Mouse (Mus musculus) heart, embryonic 15.5 days (tissue): Measurements from ENCODE around the gene Smagp. TPM values are rescaled to one million over a fixed set of nuclear protein-coding genes. Genes with fewer than 3 reads are reported as not detected.
A peak's percentile ranks its signal among the peaks of the same experiment; 100 is the strongest.

Experiments
- ATAC-seq: fragments of 200-750 bp; cut with Nextera tagmentation; replicated peaks from 2 replicates; pipeline ENCODE4 v1.8.0; 2017; ENCODE audit warnings: low read depth, moderate TSS enrichment; ENCODE audit not compliant: insufficient number of reproducible peaks, insufficient read depth, low FRiP score
- H3K27ac ChIP-seq: fragments of 300-500 bp; sonication (generic); 2 replicates; pipeline ENCODE4 v1.5.1; 2015; ENCODE audit warnings: mild to moderate bottlenecking, inconsistent platforms
- H3K27me3 ChIP-seq: fragments of 300-500 bp; sonication (generic); 2 replicates; pipeline ENCODE4 v1.6.1; 2015; ENCODE audit warnings: inconsistent platforms
- H3K36me3 ChIP-seq: fragments of 300-500 bp; sonication (generic); 2 replicates; pipeline ENCODE4 v1.6.1; 2015; ENCODE audit warnings: mild to moderate bottlenecking, inconsistent platforms
- H3K4me1 ChIP-seq: fragments of 300-500 bp; sonication (generic); replicated peaks from 2 replicates; pipeline ENCODE4 v1.6.1; 2015; ENCODE audit warnings: inconsistent platforms
- H3K4me2 ChIP-seq: fragments of 300-500 bp; sonication (generic); 2 replicates; pipeline ENCODE4 v1.6.1; 2015; ENCODE audit warnings: inconsistent platforms, mild to moderate bottlenecking, moderate library complexity
- H3K4me3 ChIP-seq: fragments of 300-500 bp; sonication (generic); 2 replicates; pipeline ENCODE4 v1.5.1; 2015; ENCODE audit warnings: mild to moderate bottlenecking, inconsistent platforms
- H3K9ac ChIP-seq: fragments of 300-500 bp; sonication (generic); 2 replicates; pipeline ENCODE4 v1.6.1; 2015; ENCODE audit warnings: mild to moderate bottlenecking, inconsistent platforms
- H3K9me3 ChIP-seq: fragments of 300-500 bp; sonication (generic); replicated peaks from 2 replicates; pipeline ENCODE4 v1.6.1; 2016; ENCODE audit warnings: inconsistent platforms
- WGBS: fragments of 180-500 bp; shearing (Covaris S2); methylation state at CpG from one replicate; pipeline ENCODE4 v1.1.7; 2015; ENCODE audit warnings: mixed read lengths; 5-methylcytosine and 5-hydroxymethylcytosine counted together
- polyA plus RNA-seq: library from polyadenylated mRNA; unstranded; fragments of >200 nt; fragmentation: Nextera tagmentation; extraction: Ambion mirVana; gene quantifications from 2 replicates; pipeline ENCODE4 v1.2.1, GENCODE M21; 2015

The Smagp gene
- polyA plus RNA-seq, 1 experiment from 2014 or later = 15.3 TPM

DNA sequence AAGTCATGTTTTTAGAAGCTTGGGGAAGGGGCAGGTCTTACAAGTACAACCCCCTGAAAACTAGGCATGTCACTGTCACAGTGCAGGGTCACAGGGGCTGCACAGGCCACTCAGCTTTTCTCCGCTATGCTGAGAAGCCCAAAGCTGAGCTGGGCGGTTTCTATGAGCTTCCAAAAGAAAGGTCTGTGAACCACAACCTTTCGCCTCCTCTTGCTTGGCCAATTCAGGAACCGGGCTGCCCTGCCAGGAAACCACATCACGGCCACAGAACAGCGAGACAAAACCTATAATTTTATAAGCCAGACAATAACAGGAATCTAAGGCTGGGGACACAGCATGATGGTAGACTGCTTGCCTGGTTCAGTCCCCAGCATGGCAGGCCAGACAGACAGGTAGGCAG is 48.4 kb downstream of the Smagp start:
- Histone ChIP-seq H3K9me3 (no peaks in the 10 kb centered on the region), H3K4me3 (no peak overlapping the region), H3K9ac (no peak overlapping the region), H3K27me3 (no peaks in the 10 kb centered on the region), H3K36me3 (peaks cover 12% of the 10 kb centered on the region), H3K4me1 (no peaks in the 10 kb centered on the region), H3K4me2 (no peak overlapping the region), H3K27ac (no peak overlapping the region)
- no peak for ATAC-seq
- WGBS = 86% methylated on average over 6 of the region's 6 CpGs

DNA sequence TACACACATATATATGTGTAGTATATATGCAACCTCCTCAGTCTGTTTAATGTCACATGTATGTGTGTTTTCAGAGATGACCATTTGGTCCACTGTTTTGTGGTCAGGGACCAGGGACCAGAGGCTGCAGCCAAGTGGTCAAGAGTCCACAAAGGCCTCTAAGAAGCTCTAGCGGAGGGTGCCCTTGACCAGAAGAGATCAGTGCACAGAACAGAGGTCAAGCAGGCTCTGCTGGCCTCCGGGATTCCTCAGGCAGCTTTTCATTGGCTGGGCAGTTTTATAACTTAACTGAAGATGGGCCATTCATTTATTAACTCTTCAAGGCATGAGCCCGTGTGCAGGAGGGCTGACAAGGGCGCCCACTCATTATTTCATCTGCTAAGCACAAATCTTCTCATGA is 49.6 kb downstream of the Smagp start:
- 85% methylated on average over 4 of the region's 4 CpGs for WGBS
- no peak for ATAC-seq
- Histone ChIP-seq H3K4me2 (no peak overlapping the region), H3K4me1 (no peaks in the 10 kb centered on the region), H3K27me3 (no peaks in the 10 kb centered on the region), H3K4me3 (no peak overlapping the region), H3K36me3 (peaks cover 12% of the 10 kb centered on the region), H3K9me3 (no peaks in the 10 kb centered on the region), H3K9ac (no peak overlapping the region), H3K27ac (no peak overlapping the region)

DNA sequence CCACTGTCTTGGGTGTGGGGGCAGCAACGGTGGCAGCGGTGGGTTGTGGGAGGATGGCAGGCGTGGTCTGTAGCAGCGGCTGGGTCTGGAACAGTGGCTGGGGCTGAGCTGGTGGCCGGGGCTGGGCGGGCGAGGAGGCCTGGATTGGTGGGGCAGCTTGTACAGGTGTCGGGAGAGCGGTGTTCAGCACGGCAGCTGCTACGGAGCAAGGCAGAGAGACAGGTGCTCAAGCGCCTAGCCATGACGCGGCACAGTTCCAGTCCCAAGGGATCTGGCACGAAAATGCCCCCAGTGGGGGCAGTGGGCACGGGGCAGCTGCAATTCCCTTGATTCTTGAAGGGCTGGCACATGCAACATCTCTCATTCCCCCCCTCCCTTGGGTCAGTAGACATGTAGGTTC is 50.8 kb downstream of the Smagp start:
- Histone ChIP-seq H3K4me1 (no peaks in the 10 kb centered on the region), H3K27ac (no peak overlapping the region), H3K4me2 (no peak overlapping the region), H3K36me3 (peaks cover 12% of the 10 kb centered on the region), H3K4me3 (no peak overlapping the region), H3K9me3 (no peaks in the 10 kb centered on the region), H3K27me3 (no peaks in the 10 kb centered on the region), H3K9ac (no peak overlapping the region)
- 91% methylated on average over 16 of the region's 16 CpGs for WGBS
- ATAC-seq = no peak

DNA sequence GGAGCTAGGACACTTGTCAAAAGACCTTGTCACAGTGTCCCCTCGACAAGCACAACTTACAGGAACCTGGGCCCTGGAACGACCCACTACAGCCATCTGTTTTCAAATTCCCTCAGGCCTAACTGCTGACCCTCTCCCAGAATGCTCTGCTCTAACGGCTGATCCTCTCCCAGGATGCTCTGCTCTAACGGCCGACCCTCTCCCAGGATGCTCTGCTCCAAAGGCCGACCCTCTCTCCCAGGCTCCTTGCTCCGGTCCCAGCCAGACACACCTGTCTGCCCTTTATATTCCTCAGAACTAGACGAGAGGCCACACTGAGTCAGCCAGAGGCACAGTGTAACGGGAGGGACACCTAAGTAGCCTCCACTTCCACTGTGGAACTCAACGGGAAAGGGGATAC is 56.6 kb downstream of the Smagp start:
- H3K9me3 ChIP-seq = no peaks in the 10 kb centered on the region
- ATAC-seq = no peak

DNA sequence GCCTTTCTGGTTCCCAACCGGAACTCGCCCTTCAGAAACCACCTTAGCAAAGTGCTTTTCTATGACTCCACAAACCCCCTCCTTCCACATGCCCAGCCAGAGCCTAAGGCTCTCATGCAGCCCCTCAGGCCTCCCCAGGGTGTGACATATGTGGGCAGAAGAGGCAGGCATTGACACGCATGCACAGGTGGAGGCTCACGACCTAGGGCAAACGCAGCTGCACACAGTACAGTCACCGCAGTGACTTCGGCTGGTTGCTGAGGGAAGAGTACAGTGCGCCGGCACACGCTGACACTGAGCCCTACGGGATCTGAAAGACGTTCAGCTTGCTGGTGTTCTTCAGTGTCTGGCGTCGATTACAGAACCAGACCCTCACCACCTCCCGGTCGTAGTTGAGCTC is 58.8 kb downstream of the Smagp start:
- peaks cover 13% of the 10 kb centered on the region for H3K4me1 ChIP-seq
- no peak overlapping the region for H3K27ac ChIP-seq
- no peaks in the 10 kb centered on the region; the same call in 1 of the 2 replicates for H3K36me3 ChIP-seq
- H3K9ac ChIP-seq = no peak overlapping the region
- no peak for ATAC-seq
- H3K9me3 ChIP-seq = no peaks in the 10 kb centered on the region
- H3K4me2 ChIP-seq = no peak overlapping the region
- 82% methylated on average over 16 of the region's 16 CpGs for WGBS
- H3K27me3 ChIP-seq = no peaks in the 10 kb centered on the region
- no peak overlapping the region for H3K4me3 ChIP-seq

More for the DNA sequence above, 56.6 kb downstream of the Smagp start:
- no peak overlapping the region for H3K4me2 ChIP-seq
- H3K27ac ChIP-seq = no peak overlapping the region
- no peaks in the 10 kb centered on the region; the same call in 1 of the 2 replicates for H3K36me3 ChIP-seq
- 87% methylated on average over 10 of the region's 10 CpGs for whole genome bisulfite sequencing
- no peak overlapping the region for H3K9ac ChIP-seq
- H3K27me3 ChIP-seq = no peaks in the 10 kb centered on the region
- no peaks in the 10 kb centered on the region for H3K4me1 ChIP-seq
- H3K4me3 ChIP-seq = no peak overlapping the region

DNA sequence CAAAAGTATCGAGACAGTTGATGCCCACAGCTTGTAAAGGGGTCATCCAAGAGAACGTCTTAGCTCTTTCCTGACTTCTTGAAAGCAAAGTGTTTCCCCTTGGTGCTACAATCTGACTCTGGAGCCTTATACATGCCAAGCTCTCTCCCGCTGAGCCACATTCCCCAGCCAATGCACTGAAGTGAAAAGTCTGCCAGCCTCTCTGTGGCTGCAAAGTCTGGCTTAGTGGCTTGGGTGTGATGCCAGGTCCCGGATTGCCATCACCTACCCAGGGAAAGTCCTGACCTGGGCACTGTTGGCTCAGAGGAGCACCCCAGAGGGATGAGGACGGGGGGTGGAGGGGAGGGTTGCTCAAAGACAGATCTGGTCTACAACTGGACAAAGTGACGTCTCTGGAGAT is 59.9 kb downstream of the Smagp start:
- no peak overlapping the region for H3K4me3 ChIP-seq
- H3K4me1 ChIP-seq = peaks cover 13% of the 10 kb centered on the region
- H3K9ac ChIP-seq = no peak overlapping the region
- H3K36me3 ChIP-seq = no peaks in the 10 kb centered on the region; the same call in 1 of the 2 replicates
- H3K4me2 ChIP-seq = no peak overlapping the region
- no peaks in the 10 kb centered on the region for H3K27me3 ChIP-seq
- H3K9me3 ChIP-seq = no peaks in the 10 kb centered on the region
- H3K27ac ChIP-seq = no peak overlapping the region
- ATAC-seq = no peak
- 74% methylated on average over 6 of the region's 6 CpGs for WGBS

DNA sequence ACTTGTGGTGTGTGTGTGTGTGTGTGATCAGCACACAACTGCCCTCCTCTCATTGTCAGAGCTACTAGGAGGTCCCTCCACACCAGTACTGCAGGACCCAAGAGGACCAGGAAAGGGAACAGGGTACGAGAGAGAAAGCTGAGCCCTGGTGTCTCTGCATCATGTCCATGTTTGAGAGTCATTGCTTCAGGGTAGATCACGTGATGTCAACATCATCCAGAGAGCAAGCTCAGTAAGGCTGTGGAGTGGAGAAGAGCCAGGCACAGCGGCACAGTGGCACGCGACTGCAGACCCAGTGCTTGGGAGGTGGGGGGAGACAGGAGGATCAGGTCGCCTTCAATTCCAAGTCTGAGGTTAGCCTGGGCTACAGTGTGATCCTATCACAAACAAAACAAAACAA is 60.3 kb downstream of the Smagp start:
- Histone ChIP-seq H3K27ac (no peak overlapping the region), H3K9me3 (no peaks in the 10 kb centered on the region), H3K4me3 (no peak overlapping the region), H3K36me3 (no peaks in the 10 kb centered on the region; the same call in 1 of the 2 replicates), H3K4me2 (no peak overlapping the region), H3K27me3 (no peaks in the 10 kb centered on the region), H3K9ac (no peak overlapping the region), H3K4me1 (peaks cover 13% of the 10 kb centered on the region)
- 80% methylated on average over 6 of the region's 6 CpGs for WGBS
- ATAC-seq = no peak

DNA sequence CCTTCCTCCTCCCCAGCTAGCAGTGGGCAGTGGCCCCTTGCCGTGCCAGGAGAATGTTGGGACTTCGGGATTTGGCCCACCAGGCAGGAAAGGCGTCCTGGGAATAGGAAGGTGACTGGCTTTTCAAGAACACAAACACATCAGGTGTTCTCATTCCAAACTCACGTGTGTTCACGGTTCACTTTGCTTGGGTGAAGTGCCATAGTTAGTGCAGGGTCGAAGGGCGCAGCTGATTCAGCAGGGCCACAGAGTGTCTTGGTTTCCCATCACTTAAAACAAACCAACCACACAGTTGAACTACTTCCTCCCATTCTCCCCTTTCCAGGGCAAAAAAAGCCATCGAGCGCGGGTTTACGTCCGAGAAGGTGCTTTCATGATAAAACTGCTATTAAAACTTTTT is 61.4 kb downstream of the Smagp start:
- H3K27me3 ChIP-seq = no peaks in the 10 kb centered on the region
- H3K9ac ChIP-seq = no peak overlapping the region
- no peak overlapping the region for H3K4me2 ChIP-seq
- ATAC-seq = no peak
- H3K36me3 ChIP-seq = no peaks in the 10 kb centered on the region; the same call in 1 of the 2 replicates
- no peak overlapping the region for H3K27ac ChIP-seq
- H3K4me1 ChIP-seq = peaks cover 13% of the 10 kb centered on the region
- H3K4me3 ChIP-seq = no peak overlapping the region
- WGBS = 86% methylated on average over 12 of the region's 12 CpGs
- H3K9me3 ChIP-seq = no peaks in the 10 kb centered on the region

DNA sequence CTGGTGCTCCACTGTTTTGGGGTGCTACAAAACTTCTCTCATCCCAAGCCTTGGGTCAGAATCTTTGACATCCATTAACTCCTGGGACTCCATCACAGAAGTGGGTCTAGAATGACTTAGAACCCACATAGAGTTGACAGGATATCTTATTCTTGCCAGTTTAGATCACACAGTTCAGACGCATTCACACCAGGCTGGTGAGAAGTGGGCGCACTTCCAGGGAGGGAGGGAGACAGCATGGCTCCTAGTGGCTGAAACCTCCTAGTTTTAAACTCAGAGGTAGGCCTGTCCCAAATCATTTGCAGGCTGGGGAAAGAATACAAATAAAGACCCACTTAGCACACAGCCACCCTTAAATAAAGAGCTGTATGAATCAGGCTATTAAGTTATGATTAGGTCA is 62.4 kb downstream of the Smagp start:
- no peak for ATAC-seq
- Histone ChIP-seq H3K4me2 (peak overlapping the region; percentile 32), H3K27me3 (no peaks in the 10 kb centered on the region), H3K27ac (peak overlapping the region; percentile 59), H3K9ac (no peak overlapping the region), H3K4me1 (peaks cover 13% of the 10 kb centered on the region), H3K9me3 (no peaks in the 10 kb centered on the region), H3K4me3 (no peak overlapping the region), H3K36me3 (no peaks in the 10 kb centered on the region; the same call in 1 of the 2 replicates)
- 62% methylated on average over 2 of the region's 2 CpGs for WGBS

DNA sequence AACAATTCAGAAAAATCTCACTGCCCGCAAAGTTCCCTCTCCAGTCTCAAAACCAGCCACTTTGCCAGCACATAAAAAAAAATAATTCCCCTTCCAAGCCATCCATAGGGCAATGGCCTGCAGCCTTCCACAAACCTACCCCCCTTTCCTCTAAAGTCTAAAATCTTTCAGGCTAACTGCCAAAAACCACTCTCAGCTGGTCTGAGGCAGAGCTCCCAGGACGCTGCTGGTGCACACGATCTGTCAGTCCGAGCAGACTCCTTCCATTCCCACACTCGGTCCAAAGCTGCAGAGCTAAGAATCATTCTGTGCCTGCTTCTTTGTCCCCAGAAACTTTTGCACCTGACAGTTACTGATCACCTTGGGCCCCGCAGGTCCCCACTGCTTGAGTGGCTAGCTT is 62.8 kb downstream of the Smagp start:
- H3K4me3 ChIP-seq = no peak overlapping the region
- no peak overlapping the region for H3K9ac ChIP-seq
- H3K27ac ChIP-seq = peak overlapping the region; percentile 59
- no peaks in the 10 kb centered on the region for H3K27me3 ChIP-seq
- H3K4me1 ChIP-seq = peaks cover 13% of the 10 kb centered on the region
- 24% methylated on average over 6 of the region's 6 CpGs for WGBS
- H3K9me3 ChIP-seq = no peaks in the 10 kb centered on the region
- ATAC-seq = 0 out of 2 replicates have a peak, but pooled peaks have one; percentile 53
- no peaks in the 10 kb centered on the region; the same call in 1 of the 2 replicates for H3K36me3 ChIP-seq
- H3K4me2 ChIP-seq = peak overlapping the region; percentile 32
